Mouse (Mus musculus) hindbrain, embryonic 14.5 days (tissue): ENCODE measurements at regions not wholly inside any gene's neighbourhood (a gene's known extent, or its start where the extent isn't known, plus 50 kb on each side); places are given as distances from the start of the nearest gene placed in this dataset.

Experiments
- ATAC-seq: fragments of 200-750 bp; cut with Nextera tagmentation; 2 replicates; pipeline ENCODE4 v1.8.0; 2017; ENCODE audit warnings: moderate number of reproducible peaks, mild to moderate bottlenecking, moderate TSS enrichment, moderate library complexity; ENCODE audit not compliant: low FRiP score
- DNase-seq: peaks from one replicate; pipeline ENCODE4 v3.0.0-alpha.2; 2015; ENCODE audit warnings: low spot score
- H3K27ac ChIP-seq: fragments of 300-500 bp; sonication (generic); 2 replicates; pipeline ENCODE4 v1.5.1; 2014; ENCODE audit warnings: mild to moderate bottlenecking, moderate library complexity
- H3K27me3 ChIP-seq: fragments of 300-500 bp; sonication (generic); 2 replicates; pipeline ENCODE4 v1.6.1; 2014; ENCODE audit warnings: mild to moderate bottlenecking, low read length, mixed read lengths; ENCODE audit not compliant: control insufficient read depth, insufficient read depth
- H3K36me3 ChIP-seq: fragments of 300-500 bp; sonication (generic); replicated peaks from 2 replicates; pipeline ENCODE4 v1.6.1; 2014; ENCODE audit not compliant: control insufficient read depth, insufficient read depth
- H3K4me1 ChIP-seq: fragments of 300-500 bp; sonication (generic); replicated peaks from 2 replicates; pipeline ENCODE4 v1.6.1; 2014; ENCODE audit warnings: antibody characterized with exemption, low read length, mixed read lengths; ENCODE audit not compliant: control insufficient read depth, insufficient read depth
- H3K4me2 ChIP-seq: fragments of 300-500 bp; sonication (generic); replicated peaks from 2 replicates; pipeline ENCODE4 v1.6.1; 2014; ENCODE audit warnings: mild to moderate bottlenecking, moderate library complexity
- H3K4me3 ChIP-seq: fragments of 300-500 bp; sonication (generic); replicated peaks from 2 replicates; pipeline ENCODE4 v1.5.1; 2014; ENCODE audit warnings: mild to moderate bottlenecking, low read length
- H3K9ac ChIP-seq: fragments of 300-500 bp; sonication (generic); 2 replicates; pipeline ENCODE4 v1.6.1; 2014
- H3K9me3 ChIP-seq: fragments of 300-500 bp; sonication (generic); 2 replicates; pipeline ENCODE4 v1.6.1; 2016; ENCODE audit warnings: low read length; ENCODE audit not compliant: control insufficient read depth
- WGBS: fragments of 180-500 bp; shearing (Covaris S2); extraction: QIAGEN DNeasy Blood & Tissue Kit; methylation state at CpG from one replicate; pipeline ENCODE4 v1.1.7; 2014; 5-methylcytosine and 5-hydroxymethylcytosine counted together

- Histone ChIP-seq H3K4me3 (no peak overlapping the region), H3K9me3 (no peaks in the 10 kb centered on the region), H3K4me2 (peak overlapping the region; percentile 29), H3K27me3 (no peaks in the 10 kb centered on the region), H3K27ac (no peak overlapping the region), H3K9ac (no peak overlapping the region), H3K4me1 (0 out of 2 replicates have a peak, but pooled peaks cover 6% of the 10 kb centered on the region), H3K36me3 (no peaks in the 10 kb centered on the region)
- DNase-seq (peak; percentile 82), ATAC-seq (no peak)
- WGBS, result 14% methylated on average over 11 of the region's 11 CpGs
Measured at GRCm38 (mm10) chr11:63404719-63405118, 275.9 kb downstream of the Pmp22 start.

DNA sequence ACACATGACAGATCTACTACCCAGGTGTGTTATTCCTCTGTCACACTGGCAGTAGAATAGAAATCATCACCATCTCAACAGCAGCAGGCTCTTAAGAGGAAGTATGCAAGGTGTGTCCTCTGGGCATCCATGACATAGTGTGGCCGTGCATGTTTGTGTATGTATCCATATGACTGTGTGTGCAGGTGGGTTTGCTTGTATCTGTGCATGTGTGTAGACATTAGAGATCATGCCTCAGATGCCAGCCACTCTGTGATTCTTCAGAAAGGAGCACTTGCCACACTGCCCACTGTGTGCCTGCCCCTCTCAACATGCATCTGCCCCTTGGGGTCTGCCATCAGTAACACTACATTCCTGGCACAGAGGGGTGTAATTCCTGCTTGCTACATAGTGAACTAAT is 280.6 kb downstream of the Pmp22 start:
- DNase-seq (no peak), ATAC-seq (no peak)
- Histone ChIP-seq H3K9me3 (no peaks in the 10 kb centered on the region), H3K4me2 (no peak overlapping the region), H3K27ac (no peak overlapping the region), H3K4me3 (no peak overlapping the region), H3K4me1 (peaks cover 6% of the 10 kb centered on the region; the same call in 1 of the 2 replicates), H3K27me3 (no peaks in the 10 kb centered on the region; the same call in 1 of the 2 replicates), H3K36me3 (no peaks in the 10 kb centered on the region), H3K9ac (no peak overlapping the region)
- whole genome bisulfite sequencing, result 100% methylated on average over 1 of the region's 1 CpGs

- WGBS, result 98% methylated on average over 4 of the region's 4 CpGs
- no peak overlapping the region for H3K4me2 ChIP-seq
- no peaks in the 10 kb centered on the region; the same call in 1 of the 2 replicates for H3K4me1 ChIP-seq
- no peak overlapping the region for H3K9ac ChIP-seq
- DNase-seq (no peak), ATAC-seq (no peak)
- no peaks in the 10 kb centered on the region; the same call in 1 of the 2 replicates for H3K27me3 ChIP-seq
- H3K27ac ChIP-seq, result no peak overlapping the region
- H3K36me3 ChIP-seq, result no peaks in the 10 kb centered on the region
- no peak overlapping the region for H3K4me3 ChIP-seq
- H3K9me3 ChIP-seq, result no peaks in the 10 kb centered on the region
Measured at GRCm38 (mm10) chr11:63410921-63411320, 282.1 kb downstream of the Pmp22 start.

- no peaks in the 10 kb centered on the region for H3K36me3 ChIP-seq
- DNase-seq (no peak), ATAC-seq (peak; percentile 24; the same call in 1 of the 2 replicates)
- no peaks in the 10 kb centered on the region; the same call in 1 of the 2 replicates for H3K4me1 ChIP-seq
- no peaks in the 10 kb centered on the region for H3K9me3 ChIP-seq
- H3K4me3 ChIP-seq, result peak overlapping the region; percentile 21
- H3K4me2 ChIP-seq, result peak overlapping the region; percentile 45
- 2% methylated on average over 18 of the region's 18 CpGs for WGBS
- no peak overlapping the region for H3K27ac ChIP-seq
- H3K9ac ChIP-seq, result no peak overlapping the region
- H3K27me3 ChIP-seq, result no peaks in the 10 kb centered on the region; the same call in 1 of the 2 replicates
Measured at GRCm38 (mm10) chr11:63412364-63412991, 283.7 kb downstream of the Pmp22 start.

DNA sequence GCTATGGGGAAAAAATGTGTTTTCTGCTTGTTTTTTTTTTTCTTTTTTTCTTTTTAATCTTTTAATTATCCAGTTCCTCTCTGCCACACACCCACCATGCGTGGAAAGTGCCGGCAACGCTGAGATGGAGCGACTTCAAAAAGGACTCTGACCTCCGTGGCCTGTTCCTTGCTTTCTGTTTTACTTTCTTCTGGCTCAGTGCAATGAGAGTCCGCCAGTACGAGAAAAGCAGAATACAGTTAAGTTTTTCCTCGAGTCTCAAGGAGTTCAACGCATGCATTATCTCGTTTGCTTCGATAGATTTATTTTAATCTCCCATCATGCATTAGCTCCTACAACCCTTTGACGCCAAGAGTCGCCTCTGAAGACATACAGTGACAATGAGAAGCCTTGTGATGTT is 284.3 kb downstream of the Pmp22 start:
- peak overlapping the region; percentile 45 for H3K4me2 ChIP-seq
- ATAC-seq, result no peak
- H3K4me3 ChIP-seq, result peak overlapping the region; percentile 21
- H3K9me3 ChIP-seq, result no peaks in the 10 kb centered on the region
- no peaks in the 10 kb centered on the region for H3K36me3 ChIP-seq
- 6% methylated on average over 13 of the region's 13 CpGs for WGBS
- no peaks in the 10 kb centered on the region; the same call in 1 of the 2 replicates for H3K27me3 ChIP-seq
- DNase-seq, result no peak
- no peak overlapping the region for H3K27ac ChIP-seq
- no peak overlapping the region for H3K9ac ChIP-seq
- no peaks in the 10 kb centered on the region; the same call in 1 of the 2 replicates for H3K4me1 ChIP-seq

DNA sequence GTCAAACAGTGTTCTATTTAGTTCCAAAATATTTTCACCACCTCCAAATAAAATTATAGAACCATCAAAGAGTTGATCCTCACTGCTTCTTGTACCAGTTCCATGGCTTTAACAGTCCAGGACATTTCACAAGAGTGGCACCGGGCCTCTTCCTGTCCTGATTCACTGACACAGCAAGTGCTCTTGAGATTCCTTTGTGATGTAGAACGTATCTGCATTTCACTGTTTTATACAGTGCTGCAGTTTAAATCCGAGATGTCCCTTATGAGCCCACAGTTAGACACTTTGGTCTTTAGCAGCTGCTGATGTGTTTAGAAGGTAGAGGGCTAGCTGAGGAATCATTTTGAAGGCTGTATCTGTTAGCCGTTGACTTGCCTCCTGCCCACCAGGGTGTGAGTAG is 284.8 kb downstream of the Pmp22 start:
- ATAC-seq (no peak), DNase-seq (no peak)
- H3K4me3 ChIP-seq, result no peak overlapping the region
- no peaks in the 10 kb centered on the region for H3K36me3 ChIP-seq
- 42% methylated on average over 4 of the region's 4 CpGs for WGBS
- no peak overlapping the region for H3K9ac ChIP-seq
- no peak overlapping the region for H3K4me2 ChIP-seq
- no peaks in the 10 kb centered on the region for H3K9me3 ChIP-seq
- H3K27ac ChIP-seq, result no peak overlapping the region
- H3K27me3 ChIP-seq, result no peaks in the 10 kb centered on the region; the same call in 1 of the 2 replicates
- no peaks in the 10 kb centered on the region; the same call in 1 of the 2 replicates for H3K4me1 ChIP-seq

- no peaks in the 10 kb centered on the region for H3K36me3 ChIP-seq
- DNase-seq, result no peak
- 84% methylated on average over 5 of the region's 5 CpGs for whole genome bisulfite sequencing
- H3K4me2 ChIP-seq, result no peak overlapping the region
- no peaks in the 10 kb centered on the region for H3K9me3 ChIP-seq
- no peak for ATAC-seq
- no peak overlapping the region for H3K4me3 ChIP-seq
- H3K4me1 ChIP-seq, result no peaks in the 10 kb centered on the region; the same call in 1 of the 2 replicates
- no peak overlapping the region for H3K27ac ChIP-seq
- H3K9ac ChIP-seq, result no peak overlapping the region
- H3K27me3 ChIP-seq, result no peaks in the 10 kb centered on the region
Measured at GRCm38 (mm10) chr11:63418042-63418776, 289.4 kb downstream of the Pmp22 start.

DNA sequence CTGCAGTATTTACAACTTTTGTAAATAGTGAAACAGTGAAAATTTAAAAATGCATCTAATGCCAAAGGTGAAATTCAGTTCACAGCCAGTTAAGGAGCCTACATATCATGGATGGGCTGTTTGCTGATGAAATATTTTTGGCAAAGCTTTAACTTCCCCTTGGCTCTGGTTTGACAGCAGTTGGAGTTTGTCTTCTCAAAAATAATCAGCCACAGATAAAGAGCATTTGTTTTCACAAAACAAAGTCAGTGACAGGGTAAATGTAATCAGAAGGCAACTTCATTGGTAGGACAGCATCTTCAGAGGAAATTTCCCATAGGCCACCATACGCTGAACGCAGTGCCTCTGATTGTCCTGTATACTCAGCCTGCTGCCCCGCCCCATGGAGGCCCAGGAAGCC is 291.6 kb downstream of the Pmp22 start:
- WGBS, result 93% methylated on average over 3 of the region's 3 CpGs
- DNase-seq (no peak), ATAC-seq (no peak)
- Histone ChIP-seq H3K9me3 (no peaks in the 10 kb centered on the region), H3K4me1 (no peaks in the 10 kb centered on the region), H3K4me3 (no peak overlapping the region), H3K36me3 (no peaks in the 10 kb centered on the region), H3K27me3 (no peaks in the 10 kb centered on the region), H3K9ac (no peak overlapping the region), H3K27ac (no peak overlapping the region), H3K4me2 (no peak overlapping the region)

DNA sequence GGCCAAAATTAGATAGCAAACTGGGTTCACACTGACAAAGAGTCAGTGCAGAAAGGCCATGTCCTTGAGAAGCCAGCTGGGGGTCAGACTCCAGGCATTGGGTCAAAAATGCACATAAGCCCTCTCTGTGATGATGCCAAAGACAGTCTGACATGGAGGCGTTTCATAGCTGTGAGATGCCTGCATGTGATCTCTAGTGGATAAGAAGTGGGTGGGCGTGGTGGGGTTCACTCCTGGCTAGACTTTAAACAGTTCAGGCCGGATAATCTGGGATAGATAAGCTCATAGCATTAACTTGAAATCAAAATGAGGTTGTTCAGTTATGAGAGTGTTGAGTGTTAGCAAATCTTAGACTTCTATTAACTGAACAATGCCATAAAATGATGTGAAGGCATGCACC is 293.3 kb downstream of the Pmp22 start:
- WGBS, result 91% methylated on average over 3 of the region's 3 CpGs
- Histone ChIP-seq H3K27me3 (no peaks in the 10 kb centered on the region), H3K36me3 (no peaks in the 10 kb centered on the region), H3K9me3 (no peaks in the 10 kb centered on the region), H3K4me3 (no peak overlapping the region), H3K27ac (no peak overlapping the region), H3K4me2 (no peak overlapping the region), H3K9ac (no peak overlapping the region), H3K4me1 (peaks cover 4% of the 10 kb centered on the region; the same call in 1 of the 2 replicates)
- ATAC-seq (no peak), DNase-seq (no peak)
